Mouse (Mus musculus) left cerebral cortex, adult 2 months (tissue): ENCODE results near the gene 1810009A15Rik. TPM values are rescaled to one million over a fixed set of nuclear protein-coding genes. Genes with fewer than 3 reads are reported as not detected.
"Not testable (repeated sequence)": the region's sequence is repeated elsewhere in the genome, so short reads cannot be mapped to it uniquely, and the experiment has no call there.

ENCODE experiments used
- DNase-seq, 2 experiments: peaks; one replicate each; pipeline ENCODE4 v3.0.0; 2021 to 2022; ENCODE audit warnings: low spot score in 2 of 2, mixed read lengths in 1 of 2; ENCODE audit errors: extremely low spot score in 1 of 2
- H3K27ac ChIP-seq: fragments of 200-600 bp; 2 replicates; pipeline ENCODE4 v1.8.1; 2022
- H3K4me3 ChIP-seq: fragments of 200-600 bp; 2 replicates; pipeline ENCODE4 v1.8.1; 2022
- CTCF ChIP-seq: fragments of 200-600 bp; IDR thresholded peaks from 2 replicates; pipeline ENCODE4 v1.8.1; 2022; ENCODE audit warnings: antibody characterized with exemption, mild to moderate bottlenecking, moderate library complexity
- intact Hi-C: fragments of 180-260 bp; cut with DNase I; formaldehyde crosslinking; loops from one replicate; pipeline ENCODE4 v1.15.1; 2025
- total RNA-seq, 2 experiments: library from RNA; stranded (reverse); gene quantifications; 2 replicates each; pipeline ENCODE4 v1.2.3; 2021

Gene 1810009A15Rik
- total RNA-seq, 2 experiments from 2014 or later: 22.5 to 23.2 TPM

- intact Hi-C loops: no loop called here
- Histone ChIP-seq H3K27ac (peak overlapping the region; percentile 95), H3K4me3 (peak overlapping the region; percentile 90)
- DNase-seq: no peak
- TF ChIP-seq CTCF: no peak
These were observed 7.6 kb upstream of the 1810009A15Rik start for GRCm38 (mm10) chr19:8881034-8881392.

GRCm38 (mm10) chr19:8883616-8884015 is 5.0 kb upstream of the 1810009A15Rik start, which contains the start of the genes Lbhd1 and Gm49403:
Lbhd1 (plus strand) TSS chr19:8883732.
Gm49403 (plus strand) TSS chr19:8883930.
- Histone ChIP-seq H3K4me3 (no peak within 1 kb of the TSS), H3K27ac (no peak within 1 kb of the TSS)
- intact Hi-C loops: no loop called here
- TF ChIP-seq CTCF: no peak
- DNase-seq: no peak

- H3K27ac ChIP-seq: no peak overlapping the region
- no peak overlapping the region for H3K4me3 ChIP-seq
- intact Hi-C loops: loop anchor here (5.0 kb wide), 1 partner anchor 45 kb away; no protein-coding TSS in a partner anchor
- no peak for TF ChIP-seq CTCF
- DNase-seq: no peak
These were observed 1.6 kb upstream of the 1810009A15Rik start for GRCm38 (mm10) chr19:8886916-8887584.

GRCm38 (mm10) chr19:8887585-8888463 is 829 bp upstream of the 1810009A15Rik start:
- DNase-seq: no peak
- Histone ChIP-seq H3K27ac (peak overlapping the region; percentile 84), H3K4me3 (peak overlapping the region; percentile 81)
- intact Hi-C loops: loop anchor here (5.0 kb wide), 1 partner anchor 46 kb away; no protein-coding TSS in a partner anchor
- TF ChIP-seq CTCF: no peak

- peak; percentile 85 to 88 for DNase-seq
- intact Hi-C loops: no loop called here
- TF ChIP-seq CTCF: no peak
- Histone ChIP-seq H3K27ac (peak within 1 kb of the TSS; percentile 81), H3K4me3 (peak within 1 kb of the TSS; percentile 56)
These were observed 4.4 kb downstream of the 1810009A15Rik start, which contains the start of gene Ints5 for GRCm38 (mm10) chr19:8892829-8893766. Ints5 (plus strand) TSS chr19:8893005.

GRCm38 (mm10) chr19:8895397-8895960 is 6.8 kb downstream of the 1810009A15Rik start:
- intact Hi-C loops: no loop called here
- DNase-seq: no peak
- TF ChIP-seq CTCF: no peak
- H3K4me3 ChIP-seq: no peak overlapping the region
- no peak overlapping the region for H3K27ac ChIP-seq

- DNase-seq, H3K27ac ChIP-seq, intact Hi-C loops, H3K4me3 ChIP-seq: not testable (repeated sequence)
These were observed 7.6 kb downstream of the 1810009A15Rik start for GRCm38 (mm10) chr19:8896231-8896630.

- peak; percentile 36 to 37 for DNase-seq
- peak overlapping the region; percentile 72 for H3K4me3 ChIP-seq
- intact Hi-C loops: not testable (repeated sequence)
- peak overlapping the region; percentile 69 for H3K27ac ChIP-seq
These were observed 8.7 kb downstream of the 1810009A15Rik start for GRCm38 (mm10) chr19:8897211-8897864.

GRCm38 (mm10) chr19:8897865-8898495 is 9.3 kb downstream of the 1810009A15Rik start, which contains the start of gene Ganab:
Ganab (plus strand) TSS chr19:8898071.
- Histone ChIP-seq H3K4me3 (peak within 1 kb of the TSS; percentile 72), H3K27ac (peak within 1 kb of the TSS; percentile 91)
- intact Hi-C loops: no loop called here
- peak; percentile 94 to 96 for DNase-seq
- no peak; the same call in 1 of the 2 replicates for TF ChIP-seq CTCF

GRCm38 (mm10) chr19:8898576-8898975 is 9.9 kb downstream of the 1810009A15Rik start:
- Histone ChIP-seq H3K27ac (peak overlapping the region; percentile 91), H3K4me3 (peak overlapping the region; percentile 72)
- TF ChIP-seq CTCF: no peak
- intact Hi-C loops: no loop called here
- no peak for DNase-seq
